Mouse (Mus musculus) neutrophil, adult 5-6 weeks (primary cell): ENCODE results near the gene Atp8b3. TPM values are rescaled to one million over a fixed set of nuclear protein-coding genes. Genes with fewer than 3 reads are reported as not detected.
A peak's percentile ranks its signal among the peaks of the same experiment; 100 is the strongest.

Experiments used
- ATAC-seq: fragments of 151-379, 151-347 bp; 2 replicates; pipeline ENCODE4 v1.8.0; 2017; ENCODE audit warnings: mild to moderate bottlenecking, moderate TSS enrichment; ENCODE audit not compliant: insufficient number of reproducible peaks, poor library complexity, low FRiP score, severe bottlenecking; ENCODE audit errors: extremely low read depth
- total RNA-seq: library from RNA; stranded (forward); fragments of 200-1000 nt; gene quantifications from 2 replicates; pipeline ENCODE4 v1.2.3, GENCODE M21; 2017

Atp8b3 gene
- total RNA-seq, 1 experiment from 2014 or later: 0.23 TPM

GRCm38 (mm10) chr10:80570871-80571836 is 32.2 kb upstream of the Atp8b3 start:
- ATAC-seq: peak; percentile 24; the same call in 1 of the 2 replicates

DNA sequence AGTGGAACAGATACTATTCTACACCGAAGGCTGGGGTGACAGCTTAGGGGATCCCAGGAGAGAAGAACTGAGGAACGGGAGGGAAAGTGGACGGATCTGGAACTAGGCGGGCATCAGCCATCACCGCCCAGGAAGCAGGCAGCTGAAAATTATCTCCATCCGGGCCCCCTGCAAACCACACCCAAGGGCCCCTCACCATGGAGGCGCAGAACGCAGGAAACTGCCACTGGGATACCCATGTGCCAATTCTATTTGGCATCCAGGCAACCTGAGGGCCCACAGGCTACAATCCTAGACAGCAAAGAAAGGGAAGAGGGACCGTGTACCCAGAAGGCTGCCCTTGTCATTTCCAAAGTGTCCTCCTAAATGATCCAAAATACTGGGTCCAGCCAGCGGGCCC is 31.5 kb upstream of the Atp8b3 start:
- ATAC-seq: no peak

DNA sequence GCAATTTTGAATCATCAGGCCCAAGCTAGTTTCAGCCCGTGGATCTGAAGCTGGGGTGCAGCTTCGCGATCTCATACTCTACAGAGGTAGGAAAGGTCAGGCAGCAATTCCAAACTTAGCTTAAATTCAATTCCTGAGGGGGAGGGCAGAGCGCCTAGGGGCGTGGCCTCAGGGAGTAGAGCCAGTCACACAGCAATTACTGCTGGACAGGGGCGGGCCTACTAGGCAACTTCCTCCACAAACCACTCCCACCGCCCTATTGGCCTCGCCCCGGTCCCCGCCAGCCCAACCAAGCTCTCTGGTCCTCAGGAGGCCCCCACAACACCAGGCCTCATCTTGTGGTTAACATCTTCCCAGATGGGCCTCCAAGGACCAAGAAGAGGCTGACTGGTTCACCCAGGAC is 30.7 kb upstream of the Atp8b3 start:
- peak; percentile 67; the same call in 1 of the 2 replicates for ATAC-seq

- no peak for ATAC-seq
These were observed 30.0 kb upstream of the Atp8b3 start for GRCm38 (mm10) chr10:80568876-80569275.

DNA sequence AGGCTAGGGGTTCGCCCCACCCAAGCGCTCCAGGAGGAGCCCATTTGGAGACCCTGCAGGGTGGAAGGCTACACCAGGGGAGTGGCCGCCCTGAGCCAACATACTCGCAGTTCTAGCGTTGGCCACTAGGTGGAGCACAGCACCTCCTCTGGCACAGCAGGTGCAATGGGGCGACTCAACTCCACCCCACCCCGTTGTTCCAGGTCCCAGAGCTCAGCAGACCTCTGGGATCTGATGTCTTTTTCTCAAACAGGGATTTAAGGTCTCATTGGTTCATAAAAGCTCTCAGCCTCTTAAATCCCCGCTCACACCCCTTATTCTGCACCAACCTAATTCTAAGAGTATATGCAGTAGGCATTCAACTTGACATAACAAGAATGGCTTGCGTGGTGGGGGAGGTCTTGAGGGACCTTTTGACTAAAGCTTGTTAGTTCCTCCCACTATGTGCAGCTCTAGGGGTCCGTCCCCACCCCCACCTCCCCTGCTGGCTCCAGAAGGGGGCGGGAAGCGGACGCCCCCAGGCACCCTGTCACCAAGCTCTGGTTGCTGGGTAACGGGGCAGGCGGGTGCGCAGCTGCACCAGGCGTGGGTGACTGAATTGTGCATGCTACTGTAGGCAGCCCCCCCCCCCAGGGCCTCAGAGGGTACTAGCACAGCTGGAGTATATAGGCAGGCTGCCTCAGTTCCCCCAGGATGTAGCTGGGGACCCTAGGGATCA is 27.6 kb upstream of the Atp8b3 start:
- ATAC-seq: peak; percentile 55

- ATAC-seq: peak; percentile 85
These were observed 22.4 kb upstream of the Atp8b3 start, which contains the start of gene Rexo1 for GRCm38 (mm10) chr10:80561116-80561944. Gene Rexo1, minus strand, starts transcription at chr10:80561560.

DNA sequence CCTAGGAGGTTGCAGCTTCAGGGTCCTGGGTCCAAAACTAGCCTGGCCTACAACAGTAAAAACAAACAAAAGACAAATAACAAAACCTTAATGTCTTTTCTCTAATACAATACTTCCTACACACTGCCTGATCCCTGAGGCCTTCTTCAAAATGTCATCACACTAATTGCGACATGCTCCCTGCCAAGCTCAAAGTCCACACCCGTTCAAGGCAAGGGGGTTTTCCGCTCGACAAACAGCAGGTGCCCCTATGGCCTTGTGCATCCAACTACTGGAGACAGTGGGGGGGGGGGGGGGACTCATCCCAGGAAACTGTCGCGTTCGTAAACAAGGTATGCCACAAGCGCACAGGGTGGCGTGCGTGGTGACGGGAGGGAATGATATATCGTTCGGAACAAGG is 21.7 kb upstream of the Atp8b3 start:
- ATAC-seq: no peak

GRCm38 (mm10) chr10:80559431-80559830 is 20.5 kb upstream of the Atp8b3 start:
- no peak for ATAC-seq

GRCm38 (mm10) chr10:80557346-80557965 is 18.5 kb upstream of the Atp8b3 start:
- no peak for ATAC-seq

DNA sequence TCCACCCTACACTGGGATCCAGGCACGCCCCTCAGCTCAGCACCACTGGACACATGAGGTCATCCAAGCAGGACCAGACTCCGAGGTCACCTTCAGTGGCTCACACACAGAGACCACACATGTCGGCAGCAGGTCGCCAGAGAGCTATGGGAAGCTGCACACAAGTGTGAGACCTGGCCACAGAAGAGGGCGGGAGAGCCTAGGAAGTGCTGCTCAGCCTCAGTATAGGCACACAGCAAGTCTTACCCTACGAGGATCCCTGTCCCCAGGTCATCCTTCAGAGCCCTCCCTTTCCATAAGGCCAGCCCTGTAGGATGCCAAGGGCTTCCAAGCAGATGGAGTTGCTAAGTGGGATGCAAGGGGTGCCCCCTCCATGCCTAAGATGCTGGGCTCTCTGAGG is 15.1 kb upstream of the Atp8b3 start:
- ATAC-seq: no peak

GRCm38 (mm10) chr10:80553575-80553974 is 14.7 kb upstream of the Atp8b3 start:
- no peak for ATAC-seq

DNA sequence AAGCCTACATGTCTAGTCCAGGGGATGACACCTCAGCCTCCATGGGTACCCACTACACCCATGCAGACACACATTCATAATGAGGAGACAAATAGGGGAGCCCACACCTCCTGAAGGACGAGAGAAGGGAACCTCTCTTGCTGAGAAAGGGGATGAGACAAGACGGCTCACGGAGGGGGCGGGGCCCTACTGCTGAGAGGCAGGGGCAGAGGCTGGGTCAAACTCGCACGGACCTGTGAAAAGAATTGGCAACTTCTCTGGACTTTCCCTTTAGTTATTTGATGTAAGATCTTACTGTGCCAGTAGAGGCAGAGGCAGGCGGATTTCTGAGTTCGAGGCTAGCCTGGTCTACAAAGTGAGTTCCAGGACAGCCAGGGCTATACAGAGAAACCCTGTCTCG is 13.4 kb upstream of the Atp8b3 start:
- ATAC-seq: no peak

DNA sequence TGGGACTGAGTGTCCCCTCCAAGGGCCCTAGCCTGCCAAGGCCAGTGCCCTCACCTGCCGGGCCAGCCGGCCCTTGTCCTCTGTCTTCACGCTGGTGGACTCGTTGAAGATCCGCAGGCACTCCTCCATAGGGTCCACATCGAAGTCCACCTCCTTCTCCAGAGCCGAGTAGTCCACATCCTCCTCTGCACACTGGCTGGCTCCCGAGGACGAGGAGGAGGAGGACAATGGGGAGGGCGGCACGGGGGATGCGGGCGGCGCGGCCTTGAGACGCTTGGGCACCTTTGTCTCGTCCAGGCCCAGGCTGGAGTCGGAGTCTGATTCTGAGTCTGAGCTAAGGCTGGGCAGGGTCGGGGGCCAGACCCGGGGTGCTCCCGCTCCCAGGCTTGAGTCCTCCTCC is 10.4 kb upstream of the Atp8b3 start:
- no peak for ATAC-seq

GRCm38 (mm10) chr10:80548428-80549006 is 9.6 kb upstream of the Atp8b3 start:
- peak; percentile 31; the same call in 1 of the 2 replicates for ATAC-seq

GRCm38 (mm10) chr10:80547539-80547938 is 8.6 kb upstream of the Atp8b3 start:
- no peak for ATAC-seq

- no peak for ATAC-seq
These were observed 8.0 kb upstream of the Atp8b3 start for GRCm38 (mm10) chr10:80546945-80547344.

GRCm38 (mm10) chr10:80545590-80545989 is 6.7 kb upstream of the Atp8b3 start:
- no peak for ATAC-seq

DNA sequence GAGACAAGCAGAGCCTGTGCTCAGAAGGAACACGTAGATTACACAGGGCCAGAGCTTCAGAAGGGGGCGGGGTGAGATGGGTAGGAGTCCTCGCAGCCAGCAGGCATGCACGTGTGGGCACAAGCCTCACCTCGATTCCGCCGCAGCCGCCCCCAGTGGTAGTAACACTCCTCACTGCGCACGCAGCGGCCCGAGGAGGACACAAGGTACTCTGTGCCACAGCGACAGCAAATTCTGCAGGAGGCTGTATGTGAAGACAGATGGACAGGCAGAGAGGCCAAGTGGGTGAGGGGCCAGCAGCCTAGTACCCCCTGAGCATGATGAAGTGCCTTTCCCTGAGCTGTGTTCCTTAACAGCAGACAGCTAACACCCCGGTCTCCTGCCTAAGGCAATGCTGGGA is 4.9 kb upstream of the Atp8b3 start:
- ATAC-seq: no peak
